Mouse (Mus musculus): ENCODE measurements around the gene Carnmt1. TPM values are rescaled to one million over a fixed set of nuclear protein-coding genes. Genes with fewer than 3 reads are reported as not detected.

The Carnmt1 gene
- polyA plus RNA-seq, 1 experiment = 5.0 TPM

DNA sequence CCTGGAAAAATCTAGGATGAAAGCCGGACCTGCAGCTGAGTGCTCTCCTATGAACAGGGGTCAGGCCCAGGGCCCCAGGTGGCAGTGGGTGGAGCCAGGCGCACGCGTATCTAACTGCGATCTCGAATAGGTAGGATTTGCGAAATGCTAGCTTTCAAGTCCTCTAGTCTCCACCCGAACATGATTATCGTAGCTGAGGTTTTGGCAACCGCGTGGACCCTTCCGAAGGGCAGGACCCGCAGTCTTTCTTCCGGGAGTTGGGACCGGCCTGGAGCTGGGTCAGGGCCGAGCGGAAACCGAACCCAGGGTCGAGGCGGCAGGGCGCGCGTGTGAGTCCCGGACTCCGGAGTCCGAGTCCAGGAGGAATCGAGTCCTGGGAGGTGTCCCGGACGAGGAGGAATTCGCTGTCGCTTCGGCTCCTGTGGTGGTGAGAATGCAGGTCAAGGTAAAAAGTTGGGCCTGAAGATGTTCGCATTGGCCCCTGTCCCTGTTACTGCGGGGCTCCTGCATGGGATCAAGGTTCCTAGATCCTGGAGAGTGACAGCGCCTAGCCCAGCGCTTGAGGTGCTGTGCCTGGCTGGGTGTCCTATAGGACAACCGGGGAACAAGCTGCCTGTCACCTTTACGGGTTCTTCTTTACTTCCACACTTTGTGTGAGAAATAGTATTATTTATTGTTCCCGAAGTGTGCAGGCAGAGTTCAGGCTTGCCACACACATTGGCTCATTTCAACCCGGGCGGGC, 79.2 kb downstream of the Carnmt1 start, which contains the start of gene Trpm6:
Gene Trpm6 (plus strand): TSS at position 386 of the 742 bp plus-strand sequence.
- TF ChIP-seq POLR2A (IDR thresholded peaks at IDR 0.05; ENCODE audit: low read depth, low read length) = no peak
- no peaks in the 10 kb centered on the region for H3K36me3 ChIP-seq (ENCODE audit: control insufficient read depth, insufficient read depth, low read length)
- WGBS = 6% methylated on average over 41 of the region's 41 CpGs
- no peak within 1 kb of the TSS for H3K27ac ChIP-seq (ENCODE audit: insufficient read depth, low read depth, low read length)
- peak within 1 kb of the TSS; percentile 69 for H3K4me3 ChIP-seq (ENCODE audit: low read depth, low read length)
- no peaks in the 10 kb centered on the region for H3K4me1 ChIP-seq (ENCODE audit: control insufficient read depth, insufficient read depth, insufficient read length, low read length)
- no peaks in the 10 kb centered on the region for H3K27me3 ChIP-seq (ENCODE audit: control insufficient read depth, insufficient read depth, low read length)

Other genes starting within 250 kb of the Carnmt1 start
- gene Ostf1, start 38.9 kb upstream of the Carnmt1 start, polyA plus RNA-seq (2012; rRNA removed) = 27.2 and 52.6 TPM in 2 replicates
- gene Nmrk1, start 38.8 kb upstream of the Carnmt1 start, polyA plus RNA-seq (2012; rRNA removed) = 2.3 TPM in 2 replicates
- gene D030056L22Rik, start 42.4 kb downstream of the Carnmt1 start, polyA plus RNA-seq (2012; rRNA removed) = 5.7 and 8.4 TPM in 2 replicates
- 0.04 and 0.29 TPM in 2 replicates for gene Trpm6, start 79.2 kb downstream of the Carnmt1 start, polyA plus RNA-seq (2012; rRNA removed)